In genomic region chr17:69157101-69157808, GRCm38 (mm10) we compare ENCODE assay signal across 8 mouse cellular contexts.
A peak's percentile ranks its signal among the peaks of the same experiment; 100 is the strongest.
DNase-seq lines count a peak whose midpoint lies in the region; ATAC-seq and TF ChIP-seq lines count a peak whose summit lies in the region.

No protein-coding gene starts in this region.

- peak overlapping the region; percentile 78 for H3K4me3 ChIP-seq in lung, postnatal 0 days (ENCODE audit: low read depth, low read length)

- peak; percentile 12 for DNase-seq in thymus, postnatal 4 days
- DNase-seq in thymus, postnatal 0 days (ENCODE audit: low spot score) = no peak
- DNase-seq in cerebellum, adult 9-11 months = peak; percentile 59
- DNase-seq in kidney, adult 9 months = peak; percentile 8
- DNase-seq in lung, postnatal 0 days (ENCODE audit: low spot score) = peak; percentile 48
- DNase-seq in right cerebral cortex, postnatal 4 days = peak; percentile 49
- no peak for DNase-seq in spleen, postnatal 10 days (ENCODE audit: low spot score in 2 of 2)

- ATAC-seq in granulocyte monocyte progenitor cell, adult 5-6 weeks (replicated peaks; ENCODE audit: poor library complexity, severe bottlenecking) = peak; percentile 62
- peak; percentile 66 for ATAC-seq in lung, postnatal 0 days

- H3K27me3 ChIP-seq in lung, postnatal 0 days (replicated peaks; ENCODE audit: insufficient read depth, low read length) = 0 out of 2 replicates have a peak, but pooled peaks cover 3% of the 10 kb centered on the region

- WGBS in lung, postnatal 0 days = under 1% methylated on average over 42 of the region's 66 CpGs

- H3K9me3 ChIP-seq in lung, postnatal 0 days (ENCODE audit: low read length) = no peaks in the 10 kb centered on the region

- no peaks in the 10 kb centered on the region for H3K4me1 ChIP-seq in lung, postnatal 0 days (ENCODE audit: insufficient read depth, low read depth, low read length)

- no peak for TF ChIP-seq CTCF in lung, postnatal 0 days (IDR thresholded peaks at IDR 0.05)

- TF ChIP-seq EP300 in lung, postnatal 0 days (IDR thresholded peaks at IDR 0.05) = no peak

- peak overlapping the region; percentile 99 for H3K4me2 ChIP-seq in lung, postnatal 0 days (replicated peaks; ENCODE audit: low read depth, low read length)

- no peak overlapping the region for H3K27ac ChIP-seq in lung, postnatal 0 days (ENCODE audit: low read length)

- no peaks in the 10 kb centered on the region for H3K36me3 ChIP-seq in lung, postnatal 0 days (ENCODE audit: insufficient read depth, low read length)

- H3K9ac ChIP-seq in lung, postnatal 0 days (replicated peaks; ENCODE audit: low read depth) = peak overlapping the region; percentile 56

Comparison
In these comparisons a context has a peak if more than half of its experiments do, and no peak if none do; other contexts are left out.
1. DNase-seq: peak in thymus, postnatal 4 days (single experiment), cerebellum, adult 9-11 months (single experiment), kidney, adult 9 months (single experiment), lung, postnatal 0 days (single experiment) and right cerebral cortex, postnatal 4 days (single experiment); none in thymus, postnatal 0 days (single experiment) and spleen, postnatal 10 days (0 of 2).